Mouse (Mus musculus): ENCODE data around the gene Pde7b. TPM values are rescaled to one million over a fixed set of nuclear protein-coding genes. Genes with fewer than 3 reads are reported as not detected.

The Pde7b gene
- polyA plus RNA-seq, 1 experiment from 2014 or later: 1.3 TPM

GRCm38 (mm10) chr10:20750642-20751251, 25.9 kb upstream of the Pde7b start:
- no peak overlapping the region for H3K9ac ChIP-seq (ENCODE audit: low read length)
- H3K9me3 ChIP-seq (replicated peaks; ENCODE audit: control insufficient read depth, low read length): no peaks in the 10 kb centered on the region
- ATAC-seq (no peak), DNase-seq (ENCODE audit: low spot score) (no peak)
- H3K27me3 ChIP-seq (replicated peaks; ENCODE audit: control insufficient read depth, insufficient read depth, low read length): no peaks in the 10 kb centered on the region
- no peak overlapping the region for H3K4me2 ChIP-seq (ENCODE audit: low read length)
- 91% methylated on average over 5 of the region's 5 CpGs for WGBS
- no peak overlapping the region for H3K4me3 ChIP-seq (ENCODE audit: low read depth, low read length)
- no peak overlapping the region for H3K27ac ChIP-seq (ENCODE audit: low read depth, low read length)
- no peaks in the 10 kb centered on the region for H3K4me1 ChIP-seq (ENCODE audit: control insufficient read depth, insufficient read depth, low read length)
- H3K36me3 ChIP-seq (ENCODE audit: control insufficient read depth, insufficient read depth, low read length): no peaks in the 10 kb centered on the region

DNA sequence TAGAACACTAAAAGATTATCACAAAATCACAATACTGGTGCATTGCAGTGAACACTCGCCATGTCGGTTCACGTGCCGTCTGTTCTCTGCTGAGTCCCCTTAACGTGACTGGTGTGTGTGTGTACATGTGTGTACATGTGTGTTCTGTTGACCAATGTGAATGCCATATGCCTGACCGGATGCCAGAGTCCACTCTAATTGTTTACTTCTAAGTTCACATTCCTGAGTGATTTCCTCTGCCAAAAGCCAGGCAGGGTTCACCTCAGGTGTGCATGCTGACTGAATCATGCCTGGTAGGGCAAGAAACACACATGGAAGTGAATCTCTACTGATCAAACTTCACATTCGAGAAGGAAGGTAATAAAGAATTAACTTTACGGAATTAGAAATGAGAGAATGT, 24.1 kb upstream of the Pde7b start:
- no peaks in the 10 kb centered on the region for H3K36me3 ChIP-seq (ENCODE audit: control insufficient read depth, insufficient read depth, low read length)
- no peak for ATAC-seq
- no peaks in the 10 kb centered on the region for H3K9me3 ChIP-seq (replicated peaks; ENCODE audit: control insufficient read depth, low read length)
- no peak for DNase-seq (ENCODE audit: low spot score)
- H3K9ac ChIP-seq (ENCODE audit: low read length): no peak overlapping the region
- no peak overlapping the region for H3K4me3 ChIP-seq (ENCODE audit: low read depth, low read length)
- WGBS: 93% methylated on average over 8 of the region's 8 CpGs
- no peak overlapping the region for H3K4me2 ChIP-seq (ENCODE audit: low read length)
- H3K4me1 ChIP-seq (ENCODE audit: control insufficient read depth, insufficient read depth, low read length): no peaks in the 10 kb centered on the region
- H3K27ac ChIP-seq (ENCODE audit: low read depth, low read length): no peak overlapping the region
- H3K27me3 ChIP-seq (replicated peaks; ENCODE audit: control insufficient read depth, insufficient read depth, low read length): no peaks in the 10 kb centered on the region

DNA sequence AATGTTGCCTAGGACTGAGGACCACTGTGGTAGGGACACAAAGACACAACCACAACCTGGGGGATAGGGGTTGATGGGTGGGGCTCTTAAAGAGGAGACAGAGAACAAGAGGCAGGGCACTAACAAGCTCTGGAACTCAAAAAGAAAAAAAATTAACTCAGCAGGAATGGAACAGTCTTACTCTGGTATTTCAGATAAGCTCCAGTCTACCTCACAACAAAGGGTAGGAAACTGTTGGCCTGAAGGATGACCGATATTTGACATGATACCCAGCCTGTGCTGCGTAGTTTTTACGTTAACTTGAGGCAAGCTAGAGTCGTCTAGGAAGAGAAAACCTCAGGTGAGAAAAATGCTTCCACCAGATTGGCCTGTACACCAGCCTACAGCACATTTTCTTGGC, 22.4 kb upstream of the Pde7b start:
- Histone ChIP-seq H3K4me2 (ENCODE audit: low read length) (no peak overlapping the region), H3K4me1 (ENCODE audit: control insufficient read depth, insufficient read depth, low read length) (no peaks in the 10 kb centered on the region), H3K9ac (ENCODE audit: low read length) (no peak overlapping the region), H3K9me3 (replicated peaks; ENCODE audit: control insufficient read depth, low read length) (no peaks in the 10 kb centered on the region), H3K36me3 (ENCODE audit: control insufficient read depth, insufficient read depth, low read length) (no peaks in the 10 kb centered on the region), H3K27me3 (replicated peaks; ENCODE audit: control insufficient read depth, insufficient read depth, low read length) (no peaks in the 10 kb centered on the region), H3K27ac (ENCODE audit: low read depth, low read length) (no peak overlapping the region), H3K4me3 (ENCODE audit: low read depth, low read length) (no peak overlapping the region)
- 95% methylated on average over 4 of the region's 4 CpGs for WGBS
- DNase-seq (ENCODE audit: low spot score) (no peak), ATAC-seq (no peak)

- Histone ChIP-seq H3K9me3 (replicated peaks; ENCODE audit: control insufficient read depth, low read length) (no peaks in the 10 kb centered on the region), H3K4me3 (ENCODE audit: low read depth, low read length) (no peak overlapping the region), H3K36me3 (ENCODE audit: control insufficient read depth, insufficient read depth, low read length) (no peaks in the 10 kb centered on the region), H3K4me1 (ENCODE audit: control insufficient read depth, insufficient read depth, low read length) (peaks cover 7% of the 10 kb centered on the region), H3K4me2 (ENCODE audit: low read length) (no peak overlapping the region), H3K9ac (ENCODE audit: low read length) (no peak overlapping the region), H3K27me3 (replicated peaks; ENCODE audit: control insufficient read depth, insufficient read depth, low read length) (no peaks in the 10 kb centered on the region), H3K27ac (ENCODE audit: low read depth, low read length) (no peak overlapping the region)
- ATAC-seq: no peak
- 86% methylated on average over 3 of the region's 3 CpGs for WGBS
- no peak for DNase-seq (ENCODE audit: low spot score)
Observed at GRCm38 (mm10) chr10:20739801-20740200, 14.9 kb upstream of the Pde7b start.

GRCm38 (mm10) chr10:20737146-20737545, 12.3 kb upstream of the Pde7b start:
- Histone ChIP-seq H3K27me3 (replicated peaks; ENCODE audit: control insufficient read depth, insufficient read depth, low read length) (no peaks in the 10 kb centered on the region), H3K27ac (ENCODE audit: low read depth, low read length) (no peak overlapping the region), H3K4me3 (ENCODE audit: low read depth, low read length) (no peak overlapping the region), H3K9me3 (replicated peaks; ENCODE audit: control insufficient read depth, low read length) (no peaks in the 10 kb centered on the region), H3K4me2 (ENCODE audit: low read length) (no peak overlapping the region), H3K9ac (ENCODE audit: low read length) (no peak overlapping the region), H3K4me1 (ENCODE audit: control insufficient read depth, insufficient read depth, low read length) (peaks cover 7% of the 10 kb centered on the region), H3K36me3 (ENCODE audit: control insufficient read depth, insufficient read depth, low read length) (no peaks in the 10 kb centered on the region)
- ATAC-seq (peak; percentile 75), DNase-seq (ENCODE audit: low spot score) (peak; percentile 60)
- WGBS: 13% methylated on average over 4 of the region's 4 CpGs

DNA sequence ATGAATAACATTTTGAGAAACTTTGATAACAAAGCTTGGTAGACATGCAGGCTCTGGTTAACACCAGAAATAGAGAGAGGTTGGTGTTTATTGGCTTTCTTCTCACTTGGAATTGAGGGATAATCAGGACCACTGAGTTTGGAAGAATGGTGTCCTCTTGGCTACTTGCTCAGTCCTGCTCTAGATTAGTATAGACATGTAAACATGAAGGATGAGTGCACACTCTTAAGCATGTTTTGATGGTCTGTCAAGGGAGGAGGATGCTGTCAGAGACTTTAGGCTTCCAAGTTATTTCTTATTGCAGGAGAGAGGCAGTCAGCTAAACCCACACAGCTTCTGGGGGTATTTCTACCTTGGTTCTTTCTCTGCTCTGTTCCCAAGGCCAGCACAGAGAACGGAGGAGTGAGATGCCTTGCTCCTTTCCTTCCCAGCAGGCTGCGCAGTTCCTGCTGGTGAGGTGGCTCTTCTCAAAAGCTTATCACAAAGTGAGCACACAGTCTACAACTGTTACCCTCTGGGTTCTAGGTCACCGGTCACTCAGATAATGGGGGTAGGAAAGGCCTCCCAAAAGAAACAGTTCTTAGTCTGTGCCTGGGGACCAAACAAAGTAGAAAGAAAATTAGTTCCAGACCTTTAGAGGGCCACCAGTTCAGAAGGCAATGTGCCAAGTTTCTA, 11.0 kb upstream of the Pde7b start:
- no peak for DNase-seq (ENCODE audit: low spot score)
- Histone ChIP-seq H3K4me3 (ENCODE audit: low read depth, low read length) (no peak overlapping the region), H3K4me1 (ENCODE audit: control insufficient read depth, insufficient read depth, low read length) (peaks cover 7% of the 10 kb centered on the region), H3K9me3 (replicated peaks; ENCODE audit: control insufficient read depth, low read length) (no peaks in the 10 kb centered on the region), H3K9ac (ENCODE audit: low read length) (no peak overlapping the region), H3K36me3 (ENCODE audit: control insufficient read depth, insufficient read depth, low read length) (no peaks in the 10 kb centered on the region), H3K27ac (ENCODE audit: low read depth, low read length) (no peak overlapping the region), H3K4me2 (ENCODE audit: low read length) (no peak overlapping the region), H3K27me3 (replicated peaks; ENCODE audit: control insufficient read depth, insufficient read depth, low read length) (no peaks in the 10 kb centered on the region)
- WGBS: 68% methylated on average over 3 of the region's 3 CpGs
- no peak for ATAC-seq

GRCm38 (mm10) chr10:20733576-20733975, 8.7 kb upstream of the Pde7b start:
- H3K27me3 ChIP-seq (replicated peaks; ENCODE audit: control insufficient read depth, insufficient read depth, low read length): no peaks in the 10 kb centered on the region
- ATAC-seq (no peak), DNase-seq (ENCODE audit: low spot score) (no peak)
- H3K4me3 ChIP-seq (ENCODE audit: low read depth, low read length): no peak overlapping the region
- H3K9ac ChIP-seq (ENCODE audit: low read length): no peak overlapping the region
- H3K4me1 ChIP-seq (ENCODE audit: control insufficient read depth, insufficient read depth, low read length): peaks cover 7% of the 10 kb centered on the region
- H3K36me3 ChIP-seq (ENCODE audit: control insufficient read depth, insufficient read depth, low read length): no peaks in the 10 kb centered on the region
- H3K9me3 ChIP-seq (replicated peaks; ENCODE audit: control insufficient read depth, low read length): no peaks in the 10 kb centered on the region
- H3K4me2 ChIP-seq (ENCODE audit: low read length): no peak overlapping the region
- no peak overlapping the region for H3K27ac ChIP-seq (ENCODE audit: low read depth, low read length)
- 87% methylated on average over 5 of the region's 5 CpGs for WGBS

DNA sequence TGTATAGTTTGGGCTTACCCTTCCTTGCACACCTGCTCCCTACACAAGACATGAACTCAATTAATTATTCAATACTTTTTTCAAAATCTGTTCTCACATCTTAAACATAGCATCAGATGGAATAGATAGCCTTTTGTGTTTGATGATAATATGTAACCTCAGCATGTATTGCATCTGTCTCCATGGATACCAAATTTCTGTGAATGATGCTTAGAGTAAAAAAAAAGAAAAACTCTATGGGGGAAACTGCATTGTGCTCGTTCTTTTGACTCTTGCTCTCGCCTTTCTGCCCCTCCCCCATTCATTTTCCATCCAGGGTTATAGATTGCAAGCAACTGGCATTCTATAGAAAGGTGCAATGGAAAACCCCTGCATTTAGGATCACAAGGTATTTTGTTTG, 7.3 kb upstream of the Pde7b start:
- Histone ChIP-seq H3K4me2 (ENCODE audit: low read length) (no peak overlapping the region), H3K27ac (ENCODE audit: low read depth, low read length) (no peak overlapping the region), H3K9ac (ENCODE audit: low read length) (no peak overlapping the region), H3K27me3 (replicated peaks; ENCODE audit: control insufficient read depth, insufficient read depth, low read length) (no peaks in the 10 kb centered on the region), H3K4me3 (ENCODE audit: low read depth, low read length) (no peak overlapping the region), H3K36me3 (ENCODE audit: control insufficient read depth, insufficient read depth, low read length) (no peaks in the 10 kb centered on the region), H3K9me3 (replicated peaks; ENCODE audit: control insufficient read depth, low read length) (no peaks in the 10 kb centered on the region), H3K4me1 (ENCODE audit: control insufficient read depth, insufficient read depth, low read length) (peaks cover 2% of the 10 kb centered on the region)
- 32% methylated on average over 2 of the region's 2 CpGs for WGBS
- peak; percentile 46; the same call in 1 of the 2 replicates for ATAC-seq
- DNase-seq (ENCODE audit: low spot score): peak; percentile 56

GRCm38 (mm10) chr10:20730034-20730433, 5.2 kb upstream of the Pde7b start:
- Histone ChIP-seq H3K27ac (ENCODE audit: low read depth, low read length) (no peak overlapping the region), H3K9ac (ENCODE audit: low read length) (no peak overlapping the region), H3K27me3 (replicated peaks; ENCODE audit: control insufficient read depth, insufficient read depth, low read length) (no peaks in the 10 kb centered on the region), H3K4me2 (ENCODE audit: low read length) (no peak overlapping the region), H3K9me3 (replicated peaks; ENCODE audit: control insufficient read depth, low read length) (no peaks in the 10 kb centered on the region), H3K4me1 (ENCODE audit: control insufficient read depth, insufficient read depth, low read length) (no peaks in the 10 kb centered on the region), H3K4me3 (ENCODE audit: low read depth, low read length) (no peak overlapping the region), H3K36me3 (ENCODE audit: control insufficient read depth, insufficient read depth, low read length) (no peaks in the 10 kb centered on the region)
- ATAC-seq (no peak), DNase-seq (ENCODE audit: low spot score) (no peak)
- WGBS: 82% methylated on average over 1 of the region's 1 CpGs

All from forebrain, embryonic 14.5 days (tissue).